Mouse (Mus musculus) megakaryocyte, embryonic 14.5 days (primary cell): Measurements from ENCODE around the gene Hpcal1. TPM values are rescaled to one million over a fixed set of nuclear protein-coding genes. Genes with fewer than 3 reads are reported as not detected.

Experiments used
- H3K27me3 ChIP-seq: replicated peaks from 2 replicates; pipeline ENCODE3; 2012; ENCODE audit warnings: inconsistent platforms
- H3K36me3 ChIP-seq: replicated peaks from 2 replicates; pipeline ENCODE3; 2012; ENCODE audit warnings: low read length, inconsistent platforms, mixed read lengths
- H3K4me1 ChIP-seq: 2 replicates; pipeline ENCODE4 v1.6.1; 2012; ENCODE audit warnings: inconsistent platforms
- H3K4me3 ChIP-seq: replicated peaks from 2 replicates; pipeline ENCODE3; 2012; ENCODE audit warnings: moderate library complexity, mild to moderate bottlenecking, inconsistent platforms
- H3K9me3 ChIP-seq: 2 replicates; pipeline ENCODE4 v1.6.1; 2012; ENCODE audit warnings: inconsistent platforms
- FLI1 ChIP-seq: IDR thresholded peaks from 2 replicates; pipeline ENCODE4 v1.6.1; 2012; ENCODE audit warnings: low read length, inconsistent platforms, mixed read lengths
- GATA1 ChIP-seq: IDR thresholded peaks from 3 replicates; pipeline ENCODE4 v1.6.1; 2012; ENCODE audit warnings: mixed read lengths, low read length, inconsistent platforms, borderline replicate concordance
- polyA plus RNA-seq: library from polyadenylated mRNA; stranded (reverse); fragments of >175 nt; gene quantifications from 2 replicates; pipeline ENCODE4 v1.2.3, GENCODE M21; 2012; ENCODE audit warnings: low replicate concordance; ENCODE audit not compliant: insufficient read depth

Hpcal1 gene
- polyA plus RNA-seq, 1 experiment: 27.1 TPM

- H3K27me3 ChIP-seq: no peaks in the 10 kb centered on the region
- H3K4me1 ChIP-seq: peaks cover 89% of the 10 kb centered on the region
- TF ChIP-seq FLI1: no peak
- no peak for TF ChIP-seq GATA1
- H3K4me3 ChIP-seq: no peak overlapping the region
- H3K36me3 ChIP-seq: peaks cover 44% of the 10 kb centered on the region
- no peaks in the 10 kb centered on the region for H3K9me3 ChIP-seq
Observed at GRCm38 (mm10) chr12:17710747-17711092, 20.1 kb downstream of the Hpcal1 start.

GRCm38 (mm10) chr12:17711731-17712388 lies 21.2 kb downstream of the Hpcal1 start:
- Histone ChIP-seq H3K9me3 (peaks cover 1% of the 10 kb centered on the region; the same call in 1 of the 2 replicates), H3K27me3 (no peaks in the 10 kb centered on the region), H3K4me3 (peak overlapping the region; percentile 53), H3K36me3 (peaks cover 47% of the 10 kb centered on the region), H3K4me1 (peaks cover 100% of the 10 kb centered on the region)
- TF ChIP-seq FLI1 (no peak), GATA1 (no peak)

- Histone ChIP-seq H3K4me1 (peaks cover 99% of the 10 kb centered on the region), H3K4me3 (no peak overlapping the region), H3K9me3 (peaks cover 3% of the 10 kb centered on the region; the same call in 1 of the 2 replicates), H3K36me3 (peaks cover 52% of the 10 kb centered on the region), H3K27me3 (no peaks in the 10 kb centered on the region)
- TF ChIP-seq FLI1 (no peak), GATA1 (no peak)
Observed at GRCm38 (mm10) chr12:17712571-17712970, 21.9 kb downstream of the Hpcal1 start.

- peak overlapping the region; percentile 76 for H3K4me3 ChIP-seq
- H3K4me1 ChIP-seq: peaks cover 93% of the 10 kb centered on the region
- peaks cover 3% of the 10 kb centered on the region; the same call in 1 of the 2 replicates for H3K9me3 ChIP-seq
- TF ChIP-seq FLI1: no peak; the same call in 1 of the 2 replicates
- TF ChIP-seq GATA1: peak; percentile 98
- H3K36me3 ChIP-seq: peaks cover 53% of the 10 kb centered on the region
- no peaks in the 10 kb centered on the region for H3K27me3 ChIP-seq
Observed at GRCm38 (mm10) chr12:17715720-17716478, 25.2 kb downstream of the Hpcal1 start.

GRCm38 (mm10) chr12:17717257-17717656 lies 26.6 kb downstream of the Hpcal1 start:
- H3K9me3 ChIP-seq: peaks cover 3% of the 10 kb centered on the region; the same call in 1 of the 2 replicates
- peaks cover 86% of the 10 kb centered on the region for H3K4me1 ChIP-seq
- TF ChIP-seq FLI1 (no peak), GATA1 (no peak)
- no peak overlapping the region for H3K4me3 ChIP-seq
- H3K27me3 ChIP-seq: no peaks in the 10 kb centered on the region
- H3K36me3 ChIP-seq: peaks cover 52% of the 10 kb centered on the region

- Histone ChIP-seq H3K4me1 (peaks cover 86% of the 10 kb centered on the region), H3K36me3 (peaks cover 51% of the 10 kb centered on the region), H3K9me3 (peaks cover 3% of the 10 kb centered on the region; the same call in 1 of the 2 replicates), H3K27me3 (no peaks in the 10 kb centered on the region), H3K4me3 (no peak overlapping the region)
- TF ChIP-seq GATA1: no peak
- no peak for TF ChIP-seq FLI1
Observed at GRCm38 (mm10) chr12:17718146-17718545, 27.5 kb downstream of the Hpcal1 start.

GRCm38 (mm10) chr12:17721058-17721457 lies 30.4 kb downstream of the Hpcal1 start:
- Histone ChIP-seq H3K4me1 (peaks cover 86% of the 10 kb centered on the region), H3K27me3 (no peaks in the 10 kb centered on the region), H3K36me3 (peaks cover 44% of the 10 kb centered on the region), H3K4me3 (no peak overlapping the region), H3K9me3 (peaks cover 3% of the 10 kb centered on the region; the same call in 1 of the 2 replicates)
- TF ChIP-seq GATA1 (no peak), FLI1 (no peak)

GRCm38 (mm10) chr12:17722452-17723181 lies 32.0 kb downstream of the Hpcal1 start:
- TF ChIP-seq GATA1 (no peak), FLI1 (no peak)
- no peaks in the 10 kb centered on the region for H3K9me3 ChIP-seq
- H3K36me3 ChIP-seq: peaks cover 49% of the 10 kb centered on the region
- peaks cover 85% of the 10 kb centered on the region for H3K4me1 ChIP-seq
- peak overlapping the region; percentile 24 for H3K4me3 ChIP-seq
- H3K27me3 ChIP-seq: no peaks in the 10 kb centered on the region

GRCm38 (mm10) chr12:17723182-17723570 lies 32.5 kb downstream of the Hpcal1 start:
- H3K4me3 ChIP-seq: no peak overlapping the region
- no peaks in the 10 kb centered on the region for H3K27me3 ChIP-seq
- no peaks in the 10 kb centered on the region for H3K9me3 ChIP-seq
- peaks cover 85% of the 10 kb centered on the region for H3K4me1 ChIP-seq
- no peak for TF ChIP-seq GATA1
- no peak for TF ChIP-seq FLI1
- H3K36me3 ChIP-seq: peaks cover 50% of the 10 kb centered on the region
